Mouse (Mus musculus) cerebellum, adult 8-10 months (tissue): ENCODE data around the gene Casp8ap2.

ENCODE experiments used
- DNase-seq: peaks from one replicate; pipeline ENCODE4 v3.0.0; 2022

Casp8ap2 gene

DNA sequence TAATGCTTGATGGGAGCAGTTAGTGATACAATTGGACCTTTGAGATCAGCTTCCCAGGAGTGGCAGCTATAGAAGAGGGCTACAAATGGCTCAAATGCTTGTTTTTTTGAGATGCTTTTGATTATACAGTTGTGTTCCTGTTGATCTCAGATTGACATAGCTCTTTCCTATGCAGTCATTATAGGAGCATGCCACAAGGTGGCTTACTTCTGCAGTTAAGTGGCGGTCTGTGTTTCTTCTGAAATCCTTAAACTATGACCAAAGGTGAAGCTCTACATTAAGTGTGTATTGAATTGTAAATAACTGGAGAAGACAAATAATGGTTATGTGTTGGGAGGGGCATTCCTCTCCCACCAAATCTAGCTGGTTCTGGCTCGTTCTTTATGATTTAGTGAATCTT lies 54.6 kb downstream of the Casp8ap2 start:
- DNase-seq: no peak

DNA sequence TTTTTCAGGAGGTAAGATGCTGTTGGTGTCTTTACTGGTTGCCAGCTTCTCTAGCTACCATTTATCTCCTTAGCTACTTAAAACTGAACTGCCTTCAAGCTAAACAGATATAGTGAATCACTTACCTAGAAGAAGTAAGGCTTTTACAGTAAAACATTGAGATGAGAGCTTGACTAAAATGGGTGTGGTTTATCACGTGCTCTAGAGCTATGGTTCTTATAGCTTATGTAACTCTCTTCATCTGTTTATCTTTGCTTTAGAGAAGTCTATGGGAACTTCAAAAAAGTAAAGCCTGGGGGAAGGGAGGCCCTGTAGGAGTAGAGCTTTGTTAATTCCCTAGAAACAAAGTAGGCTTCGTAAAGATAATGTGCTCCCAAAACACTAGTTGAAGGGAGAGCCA lies 58.8 kb downstream of the Casp8ap2 start:
- no peak for DNase-seq

DNA sequence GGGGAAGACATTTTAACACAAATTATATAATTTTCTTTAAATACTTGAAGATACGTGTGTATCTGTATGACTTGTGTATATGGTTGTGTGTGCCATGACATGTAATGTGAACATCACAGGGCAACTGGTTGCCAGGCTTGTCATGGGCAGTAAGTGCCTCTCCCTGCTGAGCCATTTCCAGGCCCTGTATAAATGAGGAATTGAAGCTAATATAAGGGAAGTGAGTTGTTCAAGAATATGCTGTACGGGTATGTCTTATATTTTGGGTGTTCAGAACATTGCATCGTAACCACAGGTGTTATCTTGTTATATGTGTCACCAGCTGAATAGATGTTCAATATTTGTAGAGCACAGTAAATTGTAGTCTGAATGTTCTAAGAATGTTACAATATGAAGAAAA lies 62.2 kb downstream of the Casp8ap2 start:
- no peak for DNase-seq

DNA sequence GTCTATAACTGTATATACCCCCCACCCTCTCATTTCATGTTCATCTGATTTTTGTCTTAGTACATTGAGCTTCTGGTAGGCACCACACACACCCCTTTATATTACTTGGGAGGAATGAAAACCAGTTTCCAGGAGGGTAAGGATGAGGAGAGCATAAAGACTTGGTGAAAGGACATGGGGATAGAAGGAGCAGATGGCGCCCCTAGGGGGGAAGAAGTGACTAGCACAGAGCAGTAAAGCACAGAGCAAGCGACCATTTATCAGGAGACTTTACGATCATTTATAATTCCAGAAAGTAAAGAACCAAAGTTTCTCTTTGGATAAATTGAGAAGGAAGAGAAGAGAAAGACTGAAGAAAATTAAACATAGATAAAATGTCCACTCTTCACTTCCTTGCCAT lies 65.6 kb downstream of the Casp8ap2 start:
- DNase-seq: no peak

DNA sequence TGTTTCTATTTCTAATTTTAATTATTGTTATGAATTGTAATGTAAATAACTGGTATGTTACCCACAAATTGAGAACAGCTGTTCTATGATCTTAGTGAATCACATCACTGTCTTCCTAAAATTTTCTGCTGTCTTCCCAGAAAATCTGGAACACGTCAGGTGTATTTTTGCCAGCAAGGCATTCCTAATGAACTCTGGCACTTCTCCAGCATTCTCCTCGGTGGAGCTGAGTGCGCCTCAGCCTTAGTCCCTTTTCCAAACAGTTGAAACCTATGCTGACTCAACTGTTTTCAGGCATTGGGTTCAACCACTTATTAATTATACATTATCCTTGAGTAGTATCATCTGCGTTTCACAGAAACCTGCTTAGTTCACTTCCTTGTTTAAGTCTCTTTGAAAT lies 67.2 kb downstream of the Casp8ap2 start:
- no peak for DNase-seq

DNA sequence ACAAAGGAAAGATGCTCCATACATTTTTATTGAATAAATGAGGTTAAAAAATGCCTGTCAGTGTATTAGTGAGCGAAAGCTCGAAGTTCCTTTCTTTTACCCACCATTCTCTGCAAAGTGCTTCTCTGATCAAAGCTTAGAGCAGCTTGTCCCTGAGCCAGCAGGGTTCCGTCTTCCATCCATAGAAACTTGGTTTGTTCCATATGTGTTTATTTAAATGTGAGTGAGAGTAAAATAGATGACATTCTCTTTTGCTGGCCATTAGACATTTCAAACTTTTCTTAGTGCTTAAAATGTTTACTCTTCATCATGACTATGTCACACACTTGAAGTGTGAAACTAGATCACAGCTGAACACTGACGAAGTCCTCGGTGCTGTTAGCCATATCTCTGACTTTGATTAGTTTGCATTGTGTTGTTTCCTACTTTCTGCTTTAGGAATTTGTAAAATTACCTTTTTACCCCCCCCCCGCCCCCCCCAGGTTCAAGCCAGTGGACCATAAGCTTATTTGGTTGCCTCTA lies 67.9 kb downstream of the Casp8ap2 start:
- DNase-seq: no peak
